Comparison of ENCODE assay signal across 26 mouse cellular contexts in genomic region chr7:131812116-131812515, GRCm38 (mm10).
"Had no signal": no experiment of that assay in that cellular context is flagged by ENCODE, and none has a peak within 500 bp of the region (broad histone marks: within the 10 kb centered on the region; RNA-seq: fewer than 3 reads in every experiment).

No protein-coding gene starts in this region.

- H3K9me3 ChIP-seq: heart, embryonic 10.5 days; heart, embryonic 12.5 days; hindbrain, embryonic 10.5 days; hindbrain, embryonic 12.5 days; intestine, embryonic 15.5 days; limb, embryonic 10.5 days; limb, embryonic 12.5 days had no signal

- DNase-seq: gastrocnemius, adult 2 months; gastrocnemius, postnatal 10 days; gastrocnemius, postnatal 25 days; heart, adult 18-20 months; heart, postnatal 10 days; heart, postnatal 4 days; kidney, adult 18-20 months; kidney, adult 8-10 months; kidney, postnatal 10 days; kidney, postnatal 25 days; kidney, postnatal 4 days; liver had no signal

- H3K27me3 ChIP-seq: heart, embryonic 12.5 days; intestine, embryonic 15.5 days had no signal

- H3K4me3 ChIP-seq: gastrocnemius, adult 2 months; heart, embryonic 10.5 days; heart, embryonic 12.5 days; hindbrain, embryonic 10.5 days; hindbrain, embryonic 12.5 days; intestine, embryonic 15.5 days; layer of hippocampus, adult 2 months; limb, embryonic 10.5 days; limb, embryonic 12.5 days had no signal

- H3K27ac ChIP-seq: gastrocnemius, adult 2 months; heart, embryonic 10.5 days; hindbrain, embryonic 10.5 days; hindbrain, embryonic 12.5 days; hindbrain, embryonic 14.5 days; intestine, embryonic 15.5 days; layer of hippocampus, adult 2 months; limb, embryonic 10.5 days; limb, embryonic 12.5 days; liver, embryonic 14.5 days had no signal

- H3K4me1 ChIP-seq: heart, embryonic 12.5 days; hindbrain, embryonic 12.5 days; intestine, embryonic 15.5 days; limb, embryonic 12.5 days had no signal

- H3K9ac ChIP-seq: heart, embryonic 12.5 days; hindbrain, embryonic 12.5 days; hindbrain, embryonic 14.5 days; intestine, embryonic 15.5 days; limb, embryonic 12.5 days; liver, embryonic 14.5 days had no signal

- H3K4me2 ChIP-seq: heart, embryonic 12.5 days; hindbrain, embryonic 12.5 days; hindbrain, embryonic 14.5 days; intestine, embryonic 15.5 days; limb, embryonic 12.5 days; liver, embryonic 11.5 days had no signal

- H3K36me3 ChIP-seq: heart, embryonic 10.5 days; heart, embryonic 12.5 days; hindbrain, embryonic 10.5 days; hindbrain, embryonic 12.5 days; intestine, embryonic 15.5 days; limb, embryonic 10.5 days; limb, embryonic 12.5 days had no signal

- ATAC-seq: hindbrain, embryonic 16.5 days; inflammation-experienced regulatory T-cells, adult 6 months; intestine, embryonic 15.5 days; intestine, postnatal 0 days had no signal
